Comparison of ENCODE assay signal across 8 mouse cellular contexts in genomic region chr7:131182685-131183084, GRCm38 (mm10). TPM values are rescaled to one million over a fixed set of nuclear protein-coding genes. Genes with fewer than 3 reads are reported as not detected.
A peak's percentile ranks its signal among the peaks of the same experiment; 100 is the strongest.
DNase-seq lines count a peak whose midpoint lies in the region; ATAC-seq lines count a peak whose summit lies in the region.

No protein-coding gene starts in this region.

- peak; percentile 3 for DNase-seq in cerebellum, adult 8-10 months
- no peak for DNase-seq in cerebellum, adult 11-12 months
- peak; percentile 20 to 50 for DNase-seq in layer of hippocampus, postnatal 10 days (ENCODE audit: low spot score in 2 of 2)
- DNase-seq in layer of hippocampus, postnatal 14 days (ENCODE audit: low spot score in 2 of 2): no peak
- DNase-seq in ZHBTc4 (ENCODE audit: low read depth, low spot score): peak; percentile 68
- DNase-seq in lung, postnatal 25 days (ENCODE audit: low spot score): peak; percentile 26
- peak; percentile 31 to 74 for DNase-seq in thymus, postnatal 10 days (ENCODE audit: low spot score in 2 of 2)

- ATAC-seq in granulocyte monocyte progenitor cell, adult 5-6 weeks (replicated peaks; ENCODE audit: poor library complexity, severe bottlenecking): 0 out of 2 replicates have a peak, but pooled peaks have one; percentile 48

RNA-seq across cellular contexts. Expression of gene 5430419D17Rik, which starts 8.5 kb away (rescaled TPM):
- total RNA-seq in layer of hippocampus, postnatal 10 days (2021): under 1 TPM in 1 of 2 experiments, not detected in 1; 0.05 TPM
- not detected for total RNA-seq in layer of hippocampus, postnatal 14 days (2021)
- not detected in 2 replicates for total RNA-seq in granulocyte monocyte progenitor cell, adult 5-6 weeks (2014; fragmentation: Nextera tagmentation)
- not detected in 2 replicates for total RNA-seq in granulocyte monocyte progenitor cell, adult 5-6 weeks (2017)

RNA-seq across cellular contexts. Expression of gene 4933402N03Rik, which starts 36.6 kb away (rescaled TPM):
- total RNA-seq in layer of hippocampus, postnatal 10 days (2021): not detected
- not detected for total RNA-seq in layer of hippocampus, postnatal 14 days (2021)
- total RNA-seq in granulocyte monocyte progenitor cell, adult 5-6 weeks (2014; fragmentation: Nextera tagmentation): not detected in 2 replicates
- not detected in 2 replicates for total RNA-seq in granulocyte monocyte progenitor cell, adult 5-6 weeks (2017)

Comparison
In these comparisons a context has a peak if more than half of its experiments do, and no peak if none do; other contexts are left out.
1. DNase-seq: peak in cerebellum, adult 8-10 months (single experiment), layer of hippocampus, postnatal 10 days (2 of 2), ZHBTc4 (single experiment), lung, postnatal 25 days (single experiment) and thymus, postnatal 10 days (2 of 2); none in cerebellum, adult 11-12 months (single experiment) and layer of hippocampus, postnatal 14 days (0 of 2).